Mouse (Mus musculus) liver, embryonic 13.5 days (tissue): ENCODE results near the gene Sesn2. TPM values are rescaled to one million over a fixed set of nuclear protein-coding genes. Genes with fewer than 3 reads are reported as not detected.
A peak's percentile ranks its signal among the peaks of the same experiment; 100 is the strongest.

Experiments
- ATAC-seq: fragments of 200-750 bp; cut with Nextera tagmentation; 2 replicates; pipeline ENCODE4 v1.8.0; 2017; ENCODE audit warnings: low read depth, mild to moderate bottlenecking, moderate number of reproducible peaks, moderate library complexity
- DNase-seq: peaks from one replicate; pipeline ENCODE4 v3.0.0; 2022
- H3K27ac ChIP-seq: fragments of 300-500 bp; sonication (generic); 2 replicates; pipeline ENCODE4 v1.5.1; 2015; ENCODE audit warnings: moderate library complexity, mild to moderate bottlenecking, inconsistent platforms
- H3K27me3 ChIP-seq: fragments of 300-500 bp; sonication (generic); 2 replicates; pipeline ENCODE4 v1.6.1; 2015; ENCODE audit warnings: mild to moderate bottlenecking, inconsistent platforms
- H3K36me3 ChIP-seq: fragments of 300-500 bp; sonication (generic); 2 replicates; pipeline ENCODE4 v1.6.1; 2015; ENCODE audit warnings: mild to moderate bottlenecking, inconsistent platforms
- H3K4me1 ChIP-seq: fragments of 300-500 bp; sonication (generic); replicated peaks from 2 replicates; pipeline ENCODE4 v1.6.1; 2015; ENCODE audit warnings: inconsistent platforms
- H3K4me2 ChIP-seq: fragments of 300-500 bp; sonication (generic); 2 replicates; pipeline ENCODE4 v1.6.1; 2015; ENCODE audit warnings: inconsistent platforms, mild to moderate bottlenecking, moderate library complexity
- H3K4me3 ChIP-seq: fragments of 300-500 bp; sonication (generic); replicated peaks from 2 replicates; pipeline ENCODE4 v1.5.1; 2015; ENCODE audit warnings: mild to moderate bottlenecking, inconsistent platforms
- H3K9ac ChIP-seq: fragments of 300-500 bp; sonication (generic); 2 replicates; pipeline ENCODE4 v1.6.1; 2015; ENCODE audit warnings: mild to moderate bottlenecking, inconsistent platforms
- H3K9me3 ChIP-seq: fragments of 300-500 bp; sonication (generic); replicated peaks from 2 replicates; pipeline ENCODE4 v1.6.1; 2016; ENCODE audit warnings: inconsistent platforms
- WGBS: fragments of 180-500 bp; shearing (Covaris S2); methylation state at CpG from one replicate; pipeline ENCODE4 v1.1.7; 2015; ENCODE audit not compliant: insufficient replicate concordance; 5-methylcytosine and 5-hydroxymethylcytosine counted together
- polyA plus RNA-seq: library from polyadenylated mRNA; unstranded; fragments of >200 nt; fragmentation: Nextera tagmentation; extraction: Ambion mirVana; gene quantifications from 2 replicates; pipeline ENCODE4 v1.2.1, GENCODE M21; 2015

The Sesn2 gene
- polyA plus RNA-seq, 1 experiment from 2014 or later, result 7.0 TPM

DNA sequence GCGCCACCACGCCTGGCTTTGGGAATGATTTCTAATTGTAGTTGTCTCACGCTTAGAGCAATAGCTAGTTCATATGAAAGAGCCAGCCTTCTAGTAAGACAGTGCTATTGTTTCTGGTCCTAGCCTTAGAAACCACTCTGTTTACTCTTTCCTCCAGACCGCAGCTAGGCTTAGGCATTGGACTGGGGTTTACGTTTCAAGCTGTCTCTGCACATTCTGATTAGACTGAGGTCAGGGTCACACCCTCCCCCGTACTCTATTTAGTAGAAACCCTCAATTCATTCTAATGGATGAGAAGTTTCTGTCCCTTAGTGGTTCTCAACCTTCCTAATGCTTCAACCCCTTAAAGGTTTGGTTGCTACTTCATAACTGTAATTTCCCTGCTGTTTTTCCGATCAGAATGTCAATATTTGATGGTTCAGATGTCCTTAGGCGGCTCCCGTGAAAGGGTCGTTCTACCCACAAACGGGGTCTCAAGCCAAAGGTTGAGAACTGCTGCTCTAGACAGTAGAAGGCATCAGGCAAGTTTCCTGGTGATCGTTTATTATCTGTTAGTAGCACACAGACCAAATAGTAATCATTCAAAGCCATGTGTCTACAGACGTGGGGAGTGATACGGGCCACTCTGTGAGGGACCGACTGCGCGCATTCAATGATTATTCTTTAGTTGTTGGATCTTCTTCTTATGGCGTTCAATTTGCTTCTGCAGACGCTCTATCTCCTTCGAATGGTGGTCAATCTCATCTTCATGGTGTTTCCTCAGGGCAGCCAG lies 19.9 kb upstream of the Sesn2 start:
- Histone ChIP-seq H3K36me3 (peaks cover 29% of the 10 kb centered on the region), H3K27ac (peak overlapping the region; percentile 99), H3K4me3 (peak overlapping the region; percentile 96), H3K9ac (peak overlapping the region; percentile 97), H3K4me1 (peaks cover 68% of the 10 kb centered on the region), H3K4me2 (peak overlapping the region; percentile 90), H3K27me3 (no peaks in the 10 kb centered on the region), H3K9me3 (no peaks in the 10 kb centered on the region)
- ATAC-seq, result peak; percentile 83
- peak; percentile 71 for DNase-seq
- WGBS, result 24% methylated on average over 20 of the region's 20 CpGs

DNA sequence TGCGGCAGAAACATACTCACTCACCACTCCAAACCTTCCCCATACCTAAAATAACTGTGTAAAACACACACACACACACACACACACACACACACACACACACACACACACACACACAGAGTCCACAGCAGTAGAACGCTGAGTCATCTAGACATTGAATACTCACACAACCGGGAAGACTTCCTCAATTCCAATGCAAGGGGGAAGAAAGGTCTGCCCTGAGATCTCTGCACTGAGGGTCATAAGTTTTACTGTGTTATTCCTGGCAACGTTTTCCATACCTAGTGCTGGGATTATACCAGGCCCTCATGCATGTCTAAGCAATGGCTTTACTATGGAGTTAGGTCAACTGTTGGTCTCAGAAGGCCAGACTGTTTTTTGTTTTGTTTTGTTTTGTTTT lies 19.0 kb upstream of the Sesn2 start:
- H3K27ac ChIP-seq, result peak overlapping the region; percentile 99
- ATAC-seq, result no peak
- H3K9ac ChIP-seq, result peak overlapping the region; percentile 97
- H3K4me1 ChIP-seq, result peaks cover 69% of the 10 kb centered on the region
- 25% methylated on average over 4 of the region's 4 CpGs for WGBS
- no peaks in the 10 kb centered on the region for H3K27me3 ChIP-seq
- peak overlapping the region; percentile 96 for H3K4me3 ChIP-seq
- H3K9me3 ChIP-seq, result no peaks in the 10 kb centered on the region
- no peak for DNase-seq
- peaks cover 29% of the 10 kb centered on the region for H3K36me3 ChIP-seq
- H3K4me2 ChIP-seq, result peak overlapping the region; percentile 90

DNA sequence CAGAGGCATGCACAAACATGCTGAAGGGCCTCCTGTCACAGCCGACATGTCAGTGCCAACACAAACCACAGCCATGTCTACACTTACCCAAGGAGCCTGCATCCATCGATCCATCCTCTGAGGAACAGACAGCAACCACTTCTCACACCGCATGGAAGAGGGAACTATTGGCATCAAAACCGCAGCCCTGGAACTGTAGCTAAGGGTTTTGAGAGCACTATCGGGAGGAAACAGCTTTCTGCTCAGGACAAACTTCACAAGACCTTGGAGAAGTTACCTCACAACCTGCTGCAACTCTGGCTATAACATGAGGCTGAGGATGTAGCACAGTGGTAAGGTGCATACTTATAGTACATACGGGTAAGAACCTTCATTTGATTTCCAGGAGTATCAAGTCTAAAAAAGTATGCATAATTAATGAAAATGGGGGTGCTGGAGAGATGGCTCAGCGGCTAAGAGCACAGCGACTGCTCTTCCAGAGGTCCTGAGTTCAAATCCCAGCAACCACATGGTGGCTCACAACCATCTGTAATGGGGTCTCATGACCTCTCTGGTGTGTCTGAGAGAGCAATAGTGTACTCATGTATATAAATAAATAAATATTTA lies 17.7 kb upstream of the Sesn2 start:
- H3K9ac ChIP-seq, result no peak overlapping the region
- no peak for ATAC-seq
- peaks cover 69% of the 10 kb centered on the region for H3K4me1 ChIP-seq
- no peaks in the 10 kb centered on the region for H3K9me3 ChIP-seq
- peaks cover 29% of the 10 kb centered on the region for H3K36me3 ChIP-seq
- WGBS, result 60% methylated on average over 8 of the region's 8 CpGs
- H3K4me2 ChIP-seq, result no peak overlapping the region
- H3K27ac ChIP-seq, result peak overlapping the region; percentile 78
- no peaks in the 10 kb centered on the region for H3K27me3 ChIP-seq
- DNase-seq, result no peak
- H3K4me3 ChIP-seq, result no peak overlapping the region

DNA sequence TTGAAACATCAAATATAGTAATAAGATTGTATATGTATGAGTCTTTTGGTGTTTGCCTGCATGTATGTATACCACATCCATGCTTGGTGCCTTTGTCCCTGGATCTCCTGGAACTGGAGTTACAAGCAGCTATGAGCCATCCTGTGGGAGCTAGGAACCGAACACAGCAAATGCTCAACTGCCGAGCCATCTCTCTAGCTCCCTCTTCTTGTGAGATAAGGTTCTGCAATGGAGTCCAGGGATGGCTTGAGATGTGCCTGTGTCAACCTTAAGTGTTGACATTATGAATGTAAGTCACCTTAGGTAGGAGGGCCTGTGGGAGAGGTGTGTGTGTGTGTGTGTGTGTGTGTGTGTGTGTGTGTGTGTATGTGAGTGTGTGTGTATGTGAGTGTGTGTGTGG lies 16.4 kb upstream of the Sesn2 start:
- WGBS, result 39% methylated on average over 2 of the region's 2 CpGs
- H3K36me3 ChIP-seq, result peaks cover 28% of the 10 kb centered on the region
- ATAC-seq, result no peak
- peak overlapping the region; percentile 55 for H3K27ac ChIP-seq
- H3K9ac ChIP-seq, result no peak overlapping the region
- H3K9me3 ChIP-seq, result no peaks in the 10 kb centered on the region
- no peak overlapping the region for H3K4me2 ChIP-seq
- no peaks in the 10 kb centered on the region for H3K27me3 ChIP-seq
- H3K4me1 ChIP-seq, result peaks cover 64% of the 10 kb centered on the region
- H3K4me3 ChIP-seq, result no peak overlapping the region
- DNase-seq, result no peak

DNA sequence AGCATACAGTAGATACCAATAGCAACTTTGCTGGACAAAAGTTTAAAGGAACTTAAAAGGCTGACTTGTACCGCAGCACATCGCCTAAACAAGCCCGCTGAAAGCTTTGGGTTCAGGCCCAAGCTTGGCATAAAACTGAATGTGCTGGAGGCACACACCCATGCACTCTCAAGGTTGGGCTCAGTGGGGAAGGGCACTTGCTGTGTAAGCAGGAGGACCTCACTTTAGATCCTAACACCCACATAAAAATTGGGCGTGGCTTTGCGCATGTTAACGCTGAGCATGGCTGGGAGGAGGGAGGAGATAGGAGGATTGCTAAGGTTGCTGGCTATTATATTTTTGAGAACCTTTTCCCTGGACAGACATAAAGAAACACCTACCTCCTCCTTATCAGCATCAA lies 14.5 kb upstream of the Sesn2 start:
- Histone ChIP-seq H3K27ac (peak overlapping the region; percentile 66), H3K4me3 (no peak overlapping the region), H3K9ac (peak overlapping the region; percentile 34; the same call in 1 of the 2 replicates), H3K27me3 (no peaks in the 10 kb centered on the region), H3K4me2 (no peak overlapping the region), H3K36me3 (peaks cover 12% of the 10 kb centered on the region), H3K4me1 (peaks cover 49% of the 10 kb centered on the region), H3K9me3 (no peaks in the 10 kb centered on the region)
- 35% methylated on average over 6 of the region's 6 CpGs for WGBS
- no peak for DNase-seq
- peak; percentile 66 for ATAC-seq

DNA sequence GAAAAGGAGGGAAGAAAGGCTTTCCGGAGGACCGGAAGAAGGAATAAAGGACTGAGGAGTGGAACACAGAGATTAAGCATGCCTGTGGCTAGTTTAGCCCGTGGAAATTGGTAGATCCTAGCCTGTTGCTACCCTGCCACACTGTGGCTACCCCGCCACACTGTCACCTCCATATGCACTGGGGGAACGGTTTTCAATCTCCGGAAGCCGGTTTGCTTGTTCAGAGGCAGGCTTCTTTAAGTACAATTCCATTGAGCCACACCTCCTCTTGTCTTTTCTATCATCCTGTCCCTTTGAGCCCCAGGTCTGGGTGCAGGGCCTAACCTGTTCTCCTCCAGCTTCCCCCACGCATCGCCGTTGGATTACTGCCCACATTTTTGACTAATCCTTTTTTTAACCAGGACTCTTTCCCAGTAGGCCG lies 14.0 kb upstream of the Sesn2 start:
- H3K9ac ChIP-seq, result peak overlapping the region; percentile 34; the same call in 1 of the 2 replicates

DNA sequence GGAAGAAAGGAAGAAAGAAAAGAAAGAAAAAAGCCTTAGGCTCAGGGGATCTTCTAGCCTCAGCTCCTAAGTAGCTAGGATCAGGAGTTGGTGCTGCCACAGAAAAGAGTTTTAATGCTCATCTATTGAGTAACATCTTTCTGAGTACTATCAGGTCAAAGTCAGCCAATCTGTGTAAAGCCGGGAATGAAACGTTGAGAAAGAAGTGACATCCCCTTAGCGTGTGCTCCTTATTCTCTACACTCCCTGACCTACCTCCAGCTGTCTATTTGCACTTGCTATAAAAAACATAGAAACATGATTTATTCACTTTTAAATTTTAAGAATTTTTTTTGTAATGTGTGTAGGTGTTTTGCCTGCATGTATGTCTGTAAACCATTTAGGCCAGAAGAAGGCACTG lies 8.9 kb upstream of the Sesn2 start:
- Histone ChIP-seq H3K9ac (no peak overlapping the region), H3K36me3 (no peaks in the 10 kb centered on the region), H3K4me2 (no peak overlapping the region), H3K4me1 (peaks cover 22% of the 10 kb centered on the region), H3K9me3 (no peaks in the 10 kb centered on the region), H3K27me3 (no peaks in the 10 kb centered on the region), H3K4me3 (no peak overlapping the region), H3K27ac (no peak overlapping the region)
- DNase-seq (no peak), ATAC-seq (no peak)
- 78% methylated on average over 3 of the region's 3 CpGs for WGBS

More for the DNA sequence above, 14.0 kb upstream of the Sesn2 start:
- peaks cover 44% of the 10 kb centered on the region for H3K4me1 ChIP-seq
- H3K9me3 ChIP-seq, result no peaks in the 10 kb centered on the region
- H3K36me3 ChIP-seq, result peaks cover 7% of the 10 kb centered on the region
- 38% methylated on average over 11 of the region's 11 CpGs for WGBS
- DNase-seq, result no peak
- peak overlapping the region; percentile 66; the same call in 1 of the 2 replicates for H3K27ac ChIP-seq
- H3K4me3 ChIP-seq, result no peak overlapping the region
- no peak; the same call in 1 of the 2 replicates for ATAC-seq
- no peak overlapping the region for H3K4me2 ChIP-seq
- H3K27me3 ChIP-seq, result no peaks in the 10 kb centered on the region

DNA sequence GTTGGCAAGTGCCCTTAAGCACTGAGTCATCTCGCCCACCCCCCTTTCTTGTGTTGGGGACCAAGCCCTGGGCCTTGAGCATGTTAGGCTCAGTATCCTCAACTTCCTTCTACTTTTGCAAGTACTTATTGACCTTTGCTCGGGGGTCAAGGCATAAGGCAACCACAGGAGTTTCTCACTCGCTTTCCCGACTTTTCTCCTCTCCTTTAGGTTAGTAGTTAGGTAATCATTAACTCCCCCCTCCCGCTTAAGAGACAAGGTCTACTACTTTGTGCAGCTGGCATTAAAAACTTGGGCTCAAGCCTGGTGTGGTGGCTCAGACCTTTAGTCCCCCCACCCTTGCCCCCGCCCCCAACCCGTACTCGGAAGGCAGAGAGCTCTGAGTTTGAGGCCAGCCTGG lies 7.8 kb upstream of the Sesn2 start:
- H3K9me3 ChIP-seq, result no peaks in the 10 kb centered on the region
- no peaks in the 10 kb centered on the region for H3K27me3 ChIP-seq
- no peak overlapping the region for H3K4me2 ChIP-seq
- H3K36me3 ChIP-seq, result no peaks in the 10 kb centered on the region
- 65% methylated on average over 8 of the region's 8 CpGs for WGBS
- no peak overlapping the region for H3K4me3 ChIP-seq
- H3K27ac ChIP-seq, result peak overlapping the region; percentile 25; the same call in 1 of the 2 replicates
- ATAC-seq, result no peak
- H3K4me1 ChIP-seq, result peaks cover 28% of the 10 kb centered on the region
- H3K9ac ChIP-seq, result no peak overlapping the region
- DNase-seq, result no peak

DNA sequence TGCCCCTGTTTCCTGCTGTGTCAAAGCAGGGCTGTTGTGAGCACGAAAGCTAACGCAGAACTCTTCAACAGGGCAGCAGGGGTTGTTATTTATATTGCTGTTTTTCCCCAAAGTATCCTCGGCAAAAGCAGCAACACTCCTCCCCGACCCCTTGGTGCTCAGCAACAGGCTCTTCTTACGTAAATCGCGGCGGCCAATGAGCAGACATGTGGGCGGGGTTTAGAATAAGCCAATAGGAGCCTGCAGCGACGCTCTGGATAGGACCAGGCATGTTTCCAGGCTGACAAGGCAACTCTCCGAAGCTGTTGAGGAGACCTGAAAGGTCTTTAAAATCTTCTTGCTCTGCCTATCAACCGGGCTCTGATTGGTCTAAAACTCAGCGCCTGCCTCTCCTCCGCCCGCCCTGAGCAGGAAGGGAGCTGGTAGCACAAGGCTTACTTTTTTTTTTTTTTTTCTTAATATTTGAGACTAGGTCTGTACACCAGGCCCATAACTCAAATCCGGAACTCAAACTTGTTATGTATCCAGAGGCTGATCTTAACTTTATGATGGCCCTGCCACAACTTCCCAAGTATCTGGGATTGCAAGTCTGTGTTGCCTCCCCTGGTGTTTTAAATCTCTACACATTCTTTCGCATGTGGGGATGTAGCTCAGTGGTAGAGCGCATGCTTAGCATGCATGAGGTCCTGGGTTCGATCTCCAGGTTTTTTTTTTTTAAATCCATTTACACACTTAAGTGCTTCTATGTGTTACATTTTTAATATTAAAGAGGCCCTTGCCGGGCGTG lies 5.3 kb upstream of the Sesn2 start:
- ATAC-seq (peak; percentile 90), DNase-seq (peak; percentile 89)
- peaks cover 49% of the 10 kb centered on the region for H3K4me1 ChIP-seq
- H3K4me2 ChIP-seq, result peak overlapping the region; percentile 86
- H3K36me3 ChIP-seq, result no peaks in the 10 kb centered on the region
- H3K4me3 ChIP-seq, result peak overlapping the region; percentile 67
- no peaks in the 10 kb centered on the region for H3K9me3 ChIP-seq
- no peaks in the 10 kb centered on the region for H3K27me3 ChIP-seq
- WGBS, result 20% methylated on average over 22 of the region's 22 CpGs
- peak overlapping the region; percentile 90 for H3K27ac ChIP-seq
- peak overlapping the region; percentile 73 for H3K9ac ChIP-seq

DNA sequence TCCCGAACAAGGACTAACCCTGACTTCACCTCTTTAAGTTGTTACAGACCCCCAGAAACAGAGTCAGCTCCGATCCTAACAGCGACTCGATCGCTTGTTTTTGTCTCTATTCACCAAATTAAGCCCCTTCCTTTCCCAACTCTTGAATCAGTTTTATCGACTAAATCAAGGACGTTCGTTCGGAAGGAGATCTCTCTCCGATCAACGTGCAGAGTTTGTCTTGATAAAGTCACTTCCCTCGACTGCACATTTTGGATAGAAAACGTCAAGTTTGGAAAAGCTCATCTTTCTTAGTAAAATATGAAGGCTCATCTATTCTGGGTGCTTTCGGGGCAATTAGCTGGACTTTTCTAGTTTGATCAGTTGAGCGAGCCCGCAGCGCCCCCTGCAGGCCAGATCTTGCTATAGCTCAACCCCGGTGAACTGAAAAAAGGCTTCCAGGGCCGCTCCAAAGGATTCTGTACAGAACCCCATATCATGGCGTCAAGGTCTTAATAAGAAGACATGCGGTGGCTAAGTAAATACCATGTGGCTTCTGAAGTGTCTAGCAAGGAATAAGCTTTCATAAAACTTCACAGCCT lies 4.3 kb upstream of the Sesn2 start:
- ATAC-seq, result no peak
- DNase-seq, result peak; percentile 83
- peak overlapping the region; percentile 90 for H3K27ac ChIP-seq
- no peaks in the 10 kb centered on the region for H3K27me3 ChIP-seq
- H3K36me3 ChIP-seq, result no peaks in the 10 kb centered on the region
- peak overlapping the region; percentile 73 for H3K9ac ChIP-seq
- H3K4me1 ChIP-seq, result peaks cover 52% of the 10 kb centered on the region
- H3K4me2 ChIP-seq, result peak overlapping the region; percentile 86
- peak overlapping the region; percentile 67 for H3K4me3 ChIP-seq
- WGBS, result 3% methylated on average over 21 of the region's 21 CpGs
- no peaks in the 10 kb centered on the region for H3K9me3 ChIP-seq
